9 mouse cellular contexts compared by ENCODE assay signal in genomic region chr10:42089686-42090085, GRCm38 (mm10).
DNase-seq lines count a peak whose midpoint lies in the region; ATAC-seq and TF ChIP-seq lines count a peak whose summit lies in the region.
"Had no signal": no experiment of that assay in that cellular context is flagged by ENCODE, and none has a peak within 500 bp of the region (broad histone marks: within the 10 kb centered on the region; RNA-seq: fewer than 3 reads in every experiment).

No protein-coding gene starts in this region.

- H3K27ac ChIP-seq in hindbrain, embryonic 10.5 days = peak overlapping the region; percentile 76
- no peak overlapping the region for H3K27ac ChIP-seq in hindbrain, embryonic 16.5 days (ENCODE audit: low read depth, low read length)
- H3K27ac ChIP-seq in intestine, postnatal 0 days (ENCODE audit: low read depth, low read length) = no peak overlapping the region
- no peak overlapping the region for H3K27ac ChIP-seq in left cerebral cortex, adult 2 months

- intact Hi-C loops in left cerebral cortex, adult 2 months (cut with DNase I) = no loop called here

- ATAC-seq in hindbrain, embryonic 16.5 days = no peak
- peak; percentile 52; the same call in 1 of the 2 replicates for ATAC-seq in intestine, postnatal 0 days

- no peak for TF ChIP-seq CTCF in intestine, postnatal 0 days (IDR thresholded peaks at IDR 0.05; ENCODE audit: low read depth)
- TF ChIP-seq CTCF in left cerebral cortex, adult 2 months (IDR thresholded peaks at IDR 0.05) = no peak

- H3K4me1 ChIP-seq in hindbrain, embryonic 10.5 days (replicated peaks) = peaks cover 27% of the 10 kb centered on the region
- H3K4me1 ChIP-seq in hindbrain, embryonic 16.5 days (ENCODE audit: control insufficient read depth, insufficient read depth, low read depth, low read length) = peaks cover 10% of the 10 kb centered on the region
- 0 out of 2 replicates have a peak, but pooled peaks cover 13% of the 10 kb centered on the region for H3K4me1 ChIP-seq in intestine, postnatal 0 days (replicated peaks; ENCODE audit: control insufficient read depth, insufficient read depth, low read length)

- no peak overlapping the region for H3K4me2 ChIP-seq in hindbrain, embryonic 16.5 days (ENCODE audit: low read length)
- no peak overlapping the region for H3K4me2 ChIP-seq in intestine, postnatal 0 days (replicated peaks; ENCODE audit: low read depth)

- H3K4me3 ChIP-seq in hindbrain, embryonic 10.5 days = no peak overlapping the region
- no peak overlapping the region for H3K4me3 ChIP-seq in hindbrain, embryonic 16.5 days (ENCODE audit: low read length)
- no peak overlapping the region for H3K4me3 ChIP-seq in intestine, postnatal 0 days (ENCODE audit: low read depth, low read length)
- H3K4me3 ChIP-seq in left cerebral cortex, adult 2 months = no peak overlapping the region

- 62% methylated on average over 5 of the region's 5 CpGs for WGBS in hindbrain, embryonic 10.5 days
- 33% methylated on average over 5 of the region's 5 CpGs for WGBS in hindbrain, embryonic 16.5 days
- 39% methylated on average over 5 of the region's 5 CpGs for WGBS in intestine, postnatal 0 days

- no peak for DNase-seq in hindbrain, embryonic 10.5 days (ENCODE audit: low spot score)
- peak; percentile 79 for DNase-seq in gastrocnemius, postnatal 25 days
- DNase-seq in lung, postnatal 25 days (ENCODE audit: low spot score) = peak; percentile 85
- DNase-seq in adrenal gland, postnatal 10 days = no peak
- no peak for DNase-seq in left cerebral cortex, adult 2 months (ENCODE audit: extremely low spot score in 1 of 2, low spot score in 2 of 2)
- no peak for DNase-seq in layer of hippocampus, postnatal 25 days (ENCODE audit: extremely low spot score in 1 of 2, low spot score in 1 of 2)

- peaks cover 4% of the 10 kb centered on the region; the same call in 1 of the 2 replicates for H3K9me3 ChIP-seq in hindbrain, embryonic 10.5 days
- no peaks in the 10 kb centered on the region for H3K9me3 ChIP-seq in hindbrain, embryonic 16.5 days (ENCODE audit: control insufficient read depth, low read length)
- 0 out of 2 replicates have a peak, but pooled peaks cover 3% of the 10 kb centered on the region for H3K9me3 ChIP-seq in intestine, postnatal 0 days (ENCODE audit: control insufficient read depth)

- 0 out of 2 replicates have a peak, but pooled peaks cover 6% of the 10 kb centered on the region for H3K27me3 ChIP-seq in hindbrain, embryonic 10.5 days (ENCODE audit: insufficient read depth, poor library complexity, severe bottlenecking)
- no peaks in the 10 kb centered on the region for H3K27me3 ChIP-seq in hindbrain, embryonic 16.5 days (replicated peaks; ENCODE audit: control insufficient read depth, insufficient read depth, low read length)
- no peaks in the 10 kb centered on the region for H3K27me3 ChIP-seq in intestine, postnatal 0 days (replicated peaks; ENCODE audit: control insufficient read depth, insufficient read depth, low read length)
- H3K27me3 ChIP-seq: CH12.LX had no signal

- H3K9ac ChIP-seq in hindbrain, embryonic 16.5 days (ENCODE audit: low read depth, low read length) = no peak overlapping the region
- no peak overlapping the region for H3K9ac ChIP-seq in intestine, postnatal 0 days (ENCODE audit: low read depth, low read length)

- H3K36me3 ChIP-seq in hindbrain, embryonic 10.5 days = no peaks in the 10 kb centered on the region
- H3K36me3 ChIP-seq in hindbrain, embryonic 16.5 days (ENCODE audit: control insufficient read depth, insufficient read depth, low read length) = no peaks in the 10 kb centered on the region
- H3K36me3 ChIP-seq in intestine, postnatal 0 days (ENCODE audit: control insufficient read depth, insufficient read depth) = no peaks in the 10 kb centered on the region

Comparison
In these comparisons a context has a peak if more than half of its experiments do, and no peak if none do; other contexts are left out.
1. DNase-seq: peak in gastrocnemius, postnatal 25 days (single experiment) and lung, postnatal 25 days (single experiment); none in hindbrain, embryonic 10.5 days (single experiment), adrenal gland, postnatal 10 days (single experiment), left cerebral cortex, adult 2 months (0 of 2) and layer of hippocampus, postnatal 25 days (0 of 2).